Mouse (Mus musculus) spleen, embryonic (tissue): Measurements from ENCODE around the gene Plekhg2.

Source experiments
- CTCF ChIA-PET: fragments of 350-600 bp; sonication (Branson Sonifier 250); formaldehyde crosslinking; loops from one replicate; lab custom pipeline; 2022; lab: Charles Lee

The Plekhg2 gene

DNA sequence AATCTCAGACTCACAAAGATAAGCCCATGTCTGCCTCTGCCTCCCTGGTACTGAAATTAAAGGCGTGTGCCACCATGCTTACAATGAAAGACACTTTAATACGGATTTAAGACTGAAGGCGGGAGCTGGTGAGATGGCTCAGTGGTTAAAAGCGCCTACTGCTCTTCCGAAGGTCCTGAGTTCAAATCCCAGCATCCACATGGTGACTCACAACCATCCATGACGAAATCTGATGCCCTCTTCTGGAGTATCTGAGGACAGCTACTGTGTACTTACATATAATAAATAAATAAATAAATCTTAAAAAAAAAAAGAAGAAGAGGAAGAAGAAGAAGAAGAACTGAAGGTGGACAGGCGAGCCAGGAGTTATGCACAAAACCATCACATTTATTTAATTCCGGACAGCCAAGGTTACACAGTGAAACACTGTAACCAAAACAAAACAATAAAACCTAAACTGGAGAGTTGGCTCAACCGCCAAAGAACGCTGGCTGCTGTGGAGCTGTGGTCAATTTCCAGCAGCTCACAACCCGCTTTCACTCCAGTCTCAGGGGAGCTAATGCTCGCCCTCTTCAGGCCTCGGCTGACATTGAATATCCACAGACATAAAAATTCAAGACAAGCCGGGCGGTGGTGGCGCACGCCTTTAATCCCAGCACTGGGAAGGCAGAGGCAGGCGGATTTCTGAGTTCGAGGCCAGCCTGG, 33.0 kb downstream of the Plekhg2 start:
- CTCF ChIA-PET, result interaction anchor here (0.7 kb wide), 1 partner anchor 984 kb away, joined by 5 read pairs; no protein-coding TSS in a partner anchor

DNA sequence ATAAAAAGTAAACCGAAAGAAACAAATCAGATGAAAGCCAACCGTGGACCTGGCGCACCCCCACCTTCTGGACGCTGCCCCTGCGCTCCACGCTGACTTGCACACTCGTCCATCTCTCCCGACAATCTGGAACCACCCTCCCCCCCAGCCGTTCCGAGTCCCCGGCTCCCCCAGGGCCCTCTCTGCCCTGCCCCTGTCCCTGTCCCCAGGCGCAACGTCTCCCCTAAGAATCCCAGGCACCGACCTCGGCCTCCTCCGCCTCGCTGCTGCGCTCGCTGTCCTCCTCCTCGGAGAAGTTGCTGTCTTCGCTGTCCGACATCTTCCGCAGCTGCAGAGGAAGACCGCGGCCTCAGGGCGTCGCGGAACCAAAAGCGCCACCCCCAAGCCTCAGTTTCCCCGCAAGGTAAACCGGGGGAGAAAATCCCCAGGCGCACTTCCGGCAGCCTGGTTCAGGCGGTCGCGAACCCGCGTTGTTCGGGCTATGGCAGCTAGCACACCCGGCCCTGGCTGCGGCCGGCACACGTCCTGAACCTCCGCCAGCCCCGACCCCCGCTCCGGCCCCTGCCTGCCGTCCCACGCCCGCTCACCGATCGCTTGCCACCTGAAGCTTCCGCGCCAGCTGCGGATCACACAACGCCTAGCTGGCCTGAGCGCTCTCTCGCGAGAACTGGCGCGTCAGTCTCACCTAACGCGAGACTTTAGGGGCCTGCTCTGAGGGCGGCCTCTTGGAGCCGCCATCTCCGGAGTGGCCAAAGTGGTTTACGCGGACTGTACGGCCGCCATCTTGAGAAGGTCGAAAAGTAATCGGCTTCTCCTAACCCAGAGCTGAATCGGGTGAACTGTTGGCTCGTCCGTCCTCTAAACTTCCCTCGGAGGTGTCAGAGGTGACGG, 34.0 kb downstream of the Plekhg2 start, which contains the start of gene Supt5:
Gene Supt5, minus strand, starts transcription at position 639 of the 891 bp plus-strand sequence.
- CTCF ChIA-PET, result interaction anchor here (0.7 kb wide), 1 partner anchor 985 kb away, joined by 5 read pairs; no protein-coding TSS in a partner anchor

- CTCF ChIA-PET, result no interaction called here
Measured at GRCm38 (mm10) chr7:28335471-28335870, 36.9 kb downstream of the Plekhg2 start.

GRCm38 (mm10) chr7:28334534-28334933, 37.9 kb downstream of the Plekhg2 start:
- CTCF ChIA-PET, result no interaction called here

- CTCF ChIA-PET, result interaction anchor here (1.0 kb wide), 1 partner anchor 201 kb away, joined by 3 read pairs; no protein-coding TSS in a partner anchor
Measured at GRCm38 (mm10) chr7:28328260-28328659, 44.1 kb downstream of the Plekhg2 start.

DNA sequence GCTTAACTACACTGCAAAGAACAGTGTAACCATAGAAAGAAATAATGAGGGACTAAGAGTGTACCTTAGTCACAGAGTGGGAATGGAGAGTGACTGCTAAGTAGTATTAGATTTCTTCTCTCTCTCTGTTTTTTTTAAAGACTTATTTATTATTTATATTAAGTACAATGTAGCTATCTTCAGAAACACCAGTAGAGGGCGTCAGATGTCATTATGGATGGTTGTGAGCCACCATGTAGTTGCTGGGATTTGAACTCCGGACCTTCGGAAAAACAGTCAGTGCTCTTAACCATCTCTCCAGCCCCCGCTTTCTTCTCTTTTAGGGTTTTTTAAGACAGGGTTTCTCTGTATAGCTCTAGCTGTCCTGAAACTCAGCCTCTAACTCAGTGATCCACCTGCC, 45.9 kb downstream of the Plekhg2 start:
- CTCF ChIA-PET, result interaction anchor here (1.2 kb wide), 1 partner anchor 18 kb away, joined by 4 read pairs; no protein-coding TSS in a partner anchor

DNA sequence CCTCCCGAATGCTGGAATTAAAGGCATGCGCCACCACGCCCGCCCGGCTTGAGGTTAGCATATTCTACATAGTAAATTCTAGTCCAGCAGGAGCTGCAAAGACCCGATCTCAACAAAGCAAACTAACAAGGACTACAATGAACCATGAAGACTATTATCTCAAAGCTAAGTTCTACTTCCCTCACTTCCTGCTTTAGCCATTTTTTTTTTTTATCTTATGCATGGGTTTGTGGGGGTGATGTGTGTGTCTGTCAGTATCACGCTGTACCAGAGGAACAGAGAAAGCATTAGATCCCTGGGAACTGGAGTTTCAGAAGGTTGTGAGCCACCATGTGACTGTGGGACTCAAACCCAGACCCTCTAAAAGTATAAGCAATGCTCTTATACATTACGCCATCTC, 47.1 kb downstream of the Plekhg2 start:
- CTCF ChIA-PET, result no interaction called here

DNA sequence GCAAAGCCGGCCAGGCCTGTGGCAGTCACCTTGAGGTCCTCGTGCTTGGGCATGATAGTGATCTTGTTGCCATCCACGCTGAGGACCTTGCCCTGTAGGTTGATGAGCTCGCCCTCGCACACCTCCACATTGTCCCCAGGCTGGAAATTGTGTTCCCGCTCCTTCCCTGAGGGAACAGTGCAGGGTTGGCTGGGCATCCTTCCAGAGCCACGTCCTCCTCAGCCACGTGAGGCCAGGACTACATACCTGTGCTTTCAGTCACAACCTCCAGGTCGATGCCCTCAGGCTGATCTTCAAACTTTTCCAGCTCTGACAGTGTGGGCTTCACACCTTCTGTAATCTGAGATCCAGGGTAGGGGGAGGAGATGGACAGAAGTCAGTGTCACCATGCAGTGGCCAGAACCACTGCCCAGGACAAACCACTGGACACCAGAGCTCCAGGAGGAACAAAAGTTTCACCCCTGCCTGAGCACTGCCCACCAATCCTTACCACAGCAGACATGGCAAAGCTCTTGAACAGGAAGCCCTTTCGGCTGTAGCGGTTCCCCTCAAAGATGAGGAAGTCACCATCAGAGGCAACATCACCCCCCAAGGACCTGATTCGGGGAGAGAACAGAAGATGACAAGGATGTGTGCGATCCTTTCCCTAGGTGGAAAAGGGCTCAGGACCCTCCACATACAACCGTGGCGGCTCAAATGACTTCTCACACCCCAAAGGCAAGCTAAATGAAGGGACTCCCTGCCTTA, 50.3 kb downstream of the Plekhg2 start:
- CTCF ChIA-PET, result interaction anchor here (0.6 kb wide), 1 partner anchor 8 kb away, joined by 3 read pairs; no protein-coding TSS in a partner anchor

DNA sequence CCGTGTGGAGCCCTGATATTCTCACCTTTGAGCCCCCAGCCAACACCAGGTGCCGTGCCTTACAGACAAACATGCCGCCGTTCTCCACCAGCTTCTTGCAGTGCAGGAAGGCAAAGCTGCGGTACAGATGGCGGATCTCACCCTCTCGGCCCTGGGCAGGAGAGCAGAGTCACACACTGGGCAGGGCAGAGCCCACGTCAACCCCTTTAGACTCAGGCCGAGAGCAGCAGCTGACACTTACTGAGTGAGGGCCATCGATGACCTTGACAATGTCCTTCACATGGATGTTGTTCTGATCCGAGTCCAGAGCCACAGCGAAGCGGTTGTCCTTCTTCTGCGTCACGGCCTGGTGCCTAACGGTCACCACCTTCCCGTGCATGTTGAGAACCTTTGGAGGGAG, 53.7 kb downstream of the Plekhg2 start:
- CTCF ChIA-PET, result no interaction called here

DNA sequence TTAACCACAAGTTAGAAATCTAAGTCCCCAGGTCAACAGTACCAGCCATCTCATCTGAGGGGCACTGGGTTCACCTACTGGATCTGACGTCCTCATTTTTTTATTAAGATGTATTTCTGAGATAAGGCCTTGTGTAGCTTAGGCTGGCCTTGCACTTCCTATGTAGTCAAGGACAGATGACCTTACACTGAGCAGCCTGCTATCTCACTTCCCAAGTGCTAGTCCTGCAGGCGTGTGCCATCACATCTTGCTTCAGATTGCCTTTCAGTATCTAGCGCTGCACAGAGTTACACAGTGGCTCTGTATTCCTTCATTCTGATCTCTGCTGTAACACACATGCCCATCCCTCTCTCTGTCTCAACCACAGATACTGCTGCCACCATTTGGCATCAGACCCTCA, 54.4 kb downstream of the Plekhg2 start:
- CTCF ChIA-PET, result no interaction called here

GRCm38 (mm10) chr7:28311926-28312543, 60.4 kb downstream of the Plekhg2 start, which contains the start of gene Timm50:
Gene Timm50, minus strand, starts transcription at chr7:28312072.
- CTCF ChIA-PET, result no interaction called here

- CTCF ChIA-PET, result no interaction called here
Measured at GRCm38 (mm10) chr7:28311151-28311925, 61.1 kb downstream of the Plekhg2 start.

GRCm38 (mm10) chr7:28309737-28310136, 62.7 kb downstream of the Plekhg2 start:
- CTCF ChIA-PET, result no interaction called here
